Comparison of ENCODE assay signal across 15 mouse cellular contexts in genomic region chr8:64582887-64583286, GRCm38 (mm10).
"Had no signal": no experiment of that assay in that cellular context is flagged by ENCODE, and none has a peak within 500 bp of the region (broad histone marks: within the 10 kb centered on the region; RNA-seq: fewer than 3 reads in every experiment).

No protein-coding gene starts in this region.

- H3K36me3 ChIP-seq: limb, embryonic 15.5 days; liver, embryonic 12.5 days; midbrain, embryonic 10.5 days had no signal

- H3K4me3 ChIP-seq: limb, embryonic 15.5 days; liver, embryonic 12.5 days; midbrain, embryonic 10.5 days; myocyte had no signal

- H3K9me3 ChIP-seq: limb, embryonic 15.5 days; liver, embryonic 12.5 days; midbrain, embryonic 10.5 days had no signal

- H3K4me2 ChIP-seq: limb, embryonic 15.5 days; liver, embryonic 12.5 days; lung, embryonic 14.5 days had no signal

- H3K4me1 ChIP-seq: limb, embryonic 15.5 days; liver, embryonic 12.5 days; midbrain, embryonic 10.5 days had no signal

- ATAC-seq: liver, embryonic 12.5 days had no signal

- DNase-seq: kidney, postnatal 36 days; layer of hippocampus, adult 9-11 months; layer of hippocampus, postnatal 36 days; lung, embryonic 14.5 days; lung, postnatal 10 days; lung, postnatal 4 days; midbrain, embryonic 14.5 days; right cerebral cortex, adult 18-20 months; right cerebral cortex, postnatal 25 days; thymus, postnatal 14 days had no signal

- H3K27ac ChIP-seq: liver, embryonic 12.5 days; midbrain, embryonic 10.5 days; stomach, postnatal 0 days had no signal

- H3K27me3 ChIP-seq: limb, embryonic 15.5 days; liver, embryonic 12.5 days had no signal

- H3K9ac ChIP-seq: limb, embryonic 15.5 days; liver, embryonic 12.5 days; lung, embryonic 14.5 days had no signal
